Mouse (Mus musculus) midbrain, embryonic 12.5 days (tissue): Measurements from ENCODE around the gene Fam89b. TPM values are rescaled to one million over a fixed set of nuclear protein-coding genes. Genes with fewer than 3 reads are reported as not detected.

ENCODE experiments used
- ATAC-seq: fragments of 200-750 bp; cut with Nextera tagmentation; 2 replicates; pipeline ENCODE4 v1.8.0; 2017; ENCODE audit warnings: low read depth, moderate TSS enrichment, moderate library complexity; ENCODE audit not compliant: low FRiP score
- H3K27ac ChIP-seq: fragments of 300-500 bp; sonication (generic); replicated peaks from 2 replicates; pipeline ENCODE4 v1.5.1; 2016; ENCODE audit warnings: mild to moderate bottlenecking
- H3K27me3 ChIP-seq: fragments of 300-500 bp; sonication (generic); 2 replicates; pipeline ENCODE4 v1.6.1; 2016; ENCODE audit warnings: mild to moderate bottlenecking
- H3K36me3 ChIP-seq: fragments of 300-500 bp; sonication (generic); 2 replicates; pipeline ENCODE4 v1.6.1; 2016
- H3K4me1 ChIP-seq: fragments of 300-500 bp; sonication (generic); 2 replicates; pipeline ENCODE4 v1.6.1; 2016
- H3K4me2 ChIP-seq: fragments of 300-500 bp; sonication (generic); replicated peaks from 2 replicates; pipeline ENCODE4 v1.6.1; 2016; ENCODE audit warnings: mild to moderate bottlenecking, moderate library complexity
- H3K4me3 ChIP-seq: fragments of 300-500 bp; sonication (generic); 2 replicates; pipeline ENCODE4 v1.5.1; 2016; ENCODE audit warnings: mild to moderate bottlenecking
- H3K9ac ChIP-seq: fragments of 300-500 bp; sonication (generic); replicated peaks from 2 replicates; pipeline ENCODE4 v1.6.1; 2016; ENCODE audit warnings: mild to moderate bottlenecking, moderate library complexity
- H3K9me3 ChIP-seq: fragments of 300-500 bp; sonication (generic); 2 replicates; pipeline ENCODE4 v1.6.1; 2016; ENCODE audit warnings: mild to moderate bottlenecking
- WGBS: fragments of 180-500 bp; shearing (Covaris S2); methylation state at CpG from one replicate; pipeline ENCODE4 v1.1.7; 2016; 5-methylcytosine and 5-hydroxymethylcytosine counted together
- polyA plus RNA-seq: library from polyadenylated mRNA; unstranded; fragments of >200 nt; fragmentation: Nextera tagmentation; extraction: Ambion mirVana; gene quantifications from 2 replicates; pipeline ENCODE4 v1.2.1, GENCODE M21; 2016

Gene Fam89b
- polyA plus RNA-seq, 1 experiment from 2014 or later, result 186 TPM

GRCm38 (mm10) chr19:5722848-5723425 lies 6.5 kb downstream of the Fam89b start:
- no peak overlapping the region for H3K9ac ChIP-seq
- H3K27ac ChIP-seq, result no peak overlapping the region
- H3K9me3 ChIP-seq, result no peaks in the 10 kb centered on the region
- H3K4me3 ChIP-seq, result no peak overlapping the region
- 0 out of 2 replicates have a peak, but pooled peaks cover 7% of the 10 kb centered on the region for H3K27me3 ChIP-seq
- 89% methylated on average over 7 of the region's 7 CpGs for WGBS
- H3K4me2 ChIP-seq, result no peak overlapping the region
- ATAC-seq, result no peak
- peaks cover 35% of the 10 kb centered on the region for H3K4me1 ChIP-seq
- peaks cover 71% of the 10 kb centered on the region for H3K36me3 ChIP-seq

- no peaks in the 10 kb centered on the region; the same call in 1 of the 2 replicates for H3K27me3 ChIP-seq
- no peak overlapping the region for H3K9ac ChIP-seq
- H3K4me3 ChIP-seq, result no peak overlapping the region
- WGBS, result 91% methylated on average over 6 of the region's 6 CpGs
- no peak overlapping the region for H3K27ac ChIP-seq
- no peaks in the 10 kb centered on the region for H3K9me3 ChIP-seq
- no peak for ATAC-seq
- peaks cover 29% of the 10 kb centered on the region for H3K4me1 ChIP-seq
- peaks cover 71% of the 10 kb centered on the region for H3K36me3 ChIP-seq
- no peak overlapping the region for H3K4me2 ChIP-seq
These were observed 8.2 kb downstream of the Fam89b start for GRCm38 (mm10) chr19:5721233-5721632.

- Histone ChIP-seq H3K9ac (no peak overlapping the region; the same call in 1 of the 2 replicates), H3K4me2 (no peak overlapping the region)
- ATAC-seq, result 0 out of 2 replicates have a peak, but pooled peaks have one; percentile 14
These were observed 12.5 kb downstream of the Fam89b start for GRCm38 (mm10) chr19:5716955-5717354.

GRCm38 (mm10) chr19:5715793-5716688 lies 13.4 kb downstream of the Fam89b start:
- H3K36me3 ChIP-seq, result peaks cover 43% of the 10 kb centered on the region
- peak; percentile 77 for ATAC-seq
- no peak overlapping the region for H3K27ac ChIP-seq

More at GRCm38 (mm10) chr19:5716955-5717354, 12.5 kb downstream of the Fam89b start:
- Histone ChIP-seq H3K36me3 (peaks cover 53% of the 10 kb centered on the region), H3K9me3 (no peaks in the 10 kb centered on the region), H3K27me3 (peaks cover 4% of the 10 kb centered on the region; the same call in 1 of the 2 replicates), H3K27ac (no peak overlapping the region), H3K4me1 (peaks cover 25% of the 10 kb centered on the region), H3K4me3 (no peak overlapping the region)
- WGBS, result 55% methylated on average over 10 of the region's 10 CpGs

GRCm38 (mm10) chr19:5713730-5714129 lies 15.7 kb downstream of the Fam89b start:
- Histone ChIP-seq H3K36me3 (peaks cover 41% of the 10 kb centered on the region), H3K27ac (no peak overlapping the region), H3K4me1 (peaks cover 25% of the 10 kb centered on the region), H3K4me3 (no peak overlapping the region), H3K9ac (no peak overlapping the region), H3K27me3 (peaks cover 4% of the 10 kb centered on the region; the same call in 1 of the 2 replicates), H3K4me2 (no peak overlapping the region), H3K9me3 (no peaks in the 10 kb centered on the region)
- ATAC-seq, result no peak
- WGBS, result 20% methylated on average over 2 of the region's 2 CpGs

More at GRCm38 (mm10) chr19:5715793-5716688, 13.4 kb downstream of the Fam89b start:
- Histone ChIP-seq H3K4me1 (peaks cover 25% of the 10 kb centered on the region), H3K4me3 (peak overlapping the region; percentile 27), H3K27me3 (peaks cover 4% of the 10 kb centered on the region; the same call in 1 of the 2 replicates), H3K9ac (peak overlapping the region; percentile 43), H3K9me3 (no peaks in the 10 kb centered on the region), H3K4me2 (peak overlapping the region; percentile 47)
- 14% methylated on average over 43 of the region's 43 CpGs for WGBS

- no peak overlapping the region for H3K9ac ChIP-seq
- no peak overlapping the region for H3K4me2 ChIP-seq
- H3K4me1 ChIP-seq, result peaks cover 25% of the 10 kb centered on the region
- peaks cover 4% of the 10 kb centered on the region; the same call in 1 of the 2 replicates for H3K27me3 ChIP-seq
- H3K4me3 ChIP-seq, result no peak overlapping the region
- no peaks in the 10 kb centered on the region for H3K9me3 ChIP-seq
- ATAC-seq, result no peak
- WGBS, result 71% methylated on average over 5 of the region's 5 CpGs
- no peak overlapping the region for H3K27ac ChIP-seq
- H3K36me3 ChIP-seq, result peaks cover 41% of the 10 kb centered on the region
These were observed 16.2 kb downstream of the Fam89b start for GRCm38 (mm10) chr19:5713255-5713654.

- Histone ChIP-seq H3K4me3 (no peak overlapping the region), H3K9ac (no peak overlapping the region), H3K36me3 (peaks cover 54% of the 10 kb centered on the region), H3K27ac (no peak overlapping the region), H3K27me3 (peaks cover 4% of the 10 kb centered on the region; the same call in 1 of the 2 replicates), H3K4me1 (peaks cover 21% of the 10 kb centered on the region), H3K9me3 (no peaks in the 10 kb centered on the region), H3K4me2 (no peak overlapping the region)
- WGBS, result 92% methylated on average over 14 of the region's 14 CpGs
- no peak for ATAC-seq
These were observed 17.5 kb downstream of the Fam89b start for GRCm38 (mm10) chr19:5711907-5712460.

- Histone ChIP-seq H3K27ac (no peak overlapping the region), H3K4me1 (peaks cover 13% of the 10 kb centered on the region), H3K27me3 (0 out of 2 replicates have a peak, but pooled peaks cover 4% of the 10 kb centered on the region), H3K9me3 (no peaks in the 10 kb centered on the region), H3K36me3 (peaks cover 59% of the 10 kb centered on the region), H3K9ac (no peak overlapping the region), H3K4me2 (no peak overlapping the region), H3K4me3 (no peak overlapping the region)
- ATAC-seq, result no peak
- WGBS, result 5% methylated on average over 3 of the region's 3 CpGs
These were observed 18.2 kb downstream of the Fam89b start for GRCm38 (mm10) chr19:5711218-5711617.

GRCm38 (mm10) chr19:5710581-5710980 lies 18.9 kb downstream of the Fam89b start:
- no peak overlapping the region for H3K27ac ChIP-seq
- no peak overlapping the region for H3K4me2 ChIP-seq
- ATAC-seq, result no peak
- H3K4me3 ChIP-seq, result no peak overlapping the region
- 0 out of 2 replicates have a peak, but pooled peaks cover under 1% of the 10 kb centered on the region for H3K27me3 ChIP-seq
- no peak overlapping the region for H3K9ac ChIP-seq
- no peaks in the 10 kb centered on the region for H3K9me3 ChIP-seq
- WGBS, result 75% methylated on average over 8 of the region's 8 CpGs
- peaks cover 63% of the 10 kb centered on the region for H3K36me3 ChIP-seq
- peaks cover 7% of the 10 kb centered on the region for H3K4me1 ChIP-seq

- H3K9me3 ChIP-seq, result no peaks in the 10 kb centered on the region
- no peak overlapping the region for H3K27ac ChIP-seq
- no peak overlapping the region for H3K4me2 ChIP-seq
- H3K4me3 ChIP-seq, result no peak overlapping the region
- H3K36me3 ChIP-seq, result peaks cover 63% of the 10 kb centered on the region
- peaks cover 3% of the 10 kb centered on the region; the same call in 1 of the 2 replicates for H3K4me1 ChIP-seq
- H3K27me3 ChIP-seq, result no peaks in the 10 kb centered on the region
- ATAC-seq, result no peak
- H3K9ac ChIP-seq, result no peak overlapping the region
- WGBS, result 92% methylated on average over 6 of the region's 6 CpGs
These were observed 19.4 kb downstream of the Fam89b start for GRCm38 (mm10) chr19:5710068-5710467.

- H3K4me2 ChIP-seq, result no peak overlapping the region
- 49% methylated on average over 10 of the region's 10 CpGs for WGBS
- H3K9ac ChIP-seq, result no peak overlapping the region
- no peaks in the 10 kb centered on the region for H3K9me3 ChIP-seq
- H3K27ac ChIP-seq, result no peak overlapping the region
- H3K36me3 ChIP-seq, result peaks cover 76% of the 10 kb centered on the region
- no peak overlapping the region for H3K4me3 ChIP-seq
- no peak for ATAC-seq
- H3K27me3 ChIP-seq, result no peaks in the 10 kb centered on the region
- H3K4me1 ChIP-seq, result 0 out of 2 replicates have a peak, but pooled peaks cover 3% of the 10 kb centered on the region
These were observed 24.5 kb downstream of the Fam89b start for GRCm38 (mm10) chr19:5704801-5705571.
